Mouse (Mus musculus) intestine, postnatal 0 days (tissue): ENCODE results near the gene Olfr549. TPM values are rescaled to one million over a fixed set of nuclear protein-coding genes. Genes with fewer than 3 reads are reported as not detected.

Experiments used
- ATAC-seq: fragments of 200-750 bp; cut with Nextera tagmentation; 2 replicates; pipeline ENCODE4 v1.8.0; 2017; ENCODE audit warnings: mild to moderate bottlenecking, moderate TSS enrichment, moderate library complexity
- H3K27ac ChIP-seq: fragments of 300-500 bp; sonication (generic); 2 replicates; pipeline ENCODE4 v1.5.1; 2014; ENCODE audit warnings: mild to moderate bottlenecking, low read depth, low read length, moderate library complexity
- H3K27me3 ChIP-seq: fragments of 300-500 bp; sonication (generic); replicated peaks from 2 replicates; pipeline ENCODE4 v1.6.1; 2014; ENCODE audit warnings: low read length, mixed read lengths; ENCODE audit not compliant: control insufficient read depth, insufficient read depth
- H3K36me3 ChIP-seq: fragments of 300-500 bp; sonication (generic); 2 replicates; pipeline ENCODE4 v1.6.1; 2014; ENCODE audit warnings: mild to moderate bottlenecking, moderate library complexity; ENCODE audit not compliant: control insufficient read depth, insufficient read depth
- H3K4me1 ChIP-seq: fragments of 300-500 bp; sonication (generic); replicated peaks from 2 replicates; pipeline ENCODE4 v1.6.1; 2014; ENCODE audit warnings: antibody characterized with exemption, low read length, mixed read lengths; ENCODE audit not compliant: control insufficient read depth, insufficient read depth
- H3K4me2 ChIP-seq: fragments of 300-500 bp; sonication (generic); replicated peaks from 2 replicates; pipeline ENCODE4 v1.6.1; 2014; ENCODE audit warnings: low read depth, mild to moderate bottlenecking, moderate library complexity
- H3K4me3 ChIP-seq: fragments of 300-500 bp; sonication (generic); 2 replicates; pipeline ENCODE4 v1.5.1; 2014; ENCODE audit warnings: low read depth, low read length
- H3K9ac ChIP-seq: fragments of 300-500 bp; sonication (generic); 2 replicates; pipeline ENCODE4 v1.6.1; 2014; ENCODE audit warnings: mild to moderate bottlenecking, low read depth, low read length
- H3K9me3 ChIP-seq: fragments of 300-500 bp; sonication (generic); 2 replicates; pipeline ENCODE4 v1.6.1; 2016; ENCODE audit warnings: mixed run types; ENCODE audit not compliant: control insufficient read depth
- CTCF ChIP-seq: sonication (generic); IDR thresholded peaks from 2 replicates; pipeline ENCODE4 v1.5.1; 2016; ENCODE audit warnings: low read depth, mild to moderate bottlenecking, control low read depth, antibody characterized with exemption, moderate library complexity
- WGBS: fragments of 180-500 bp; shearing (Covaris S2); extraction: QIAGEN DNeasy Blood & Tissue Kit; methylation state at CpG from one replicate; pipeline ENCODE4 v1.1.7; 2014; 5-methylcytosine and 5-hydroxymethylcytosine counted together
- polyA plus RNA-seq: library from polyadenylated mRNA; unstranded; fragments of >200 nt; fragmentation: Nextera tagmentation; extraction: Ambion mirVana; gene quantifications from 2 replicates; pipeline ENCODE4 v1.2.1, GENCODE M21; 2015

Gene Olfr549
- polyA plus RNA-seq, 1 experiment from 2014 or later = not detected

DNA sequence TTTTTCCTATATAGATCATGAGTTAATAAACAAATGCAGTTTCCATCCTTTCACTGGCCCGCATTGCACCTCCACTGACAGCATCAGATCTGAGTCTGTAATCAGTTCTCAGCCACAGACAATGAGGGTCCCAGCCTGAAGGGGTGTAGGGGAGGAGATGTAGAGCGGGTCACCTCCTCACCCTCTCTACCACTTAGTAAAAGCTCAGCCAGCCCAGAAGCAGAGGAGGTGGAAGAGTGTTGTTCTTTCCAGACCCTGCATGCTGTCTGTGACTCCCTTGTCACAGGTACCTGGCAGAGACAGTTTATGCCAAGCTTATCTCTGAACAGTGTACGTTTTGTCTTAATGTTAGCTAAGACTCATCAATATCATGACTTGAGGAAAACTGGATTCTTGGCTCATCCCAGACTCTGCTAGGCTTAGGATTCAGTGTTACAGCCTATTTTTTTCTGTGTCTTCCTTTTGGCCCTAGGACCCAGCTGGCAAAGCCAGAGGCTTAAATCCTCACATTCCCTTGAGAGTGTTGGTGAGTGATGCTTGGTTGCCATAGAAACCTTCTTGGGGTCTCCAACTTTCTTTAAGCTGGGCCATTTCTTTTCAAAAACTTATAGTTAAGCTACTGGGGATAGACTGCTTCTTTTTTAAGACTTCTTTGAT is 23.6 kb downstream of the Olfr549 start:
- no peak for ATAC-seq
- no peaks in the 10 kb centered on the region for H3K9me3 ChIP-seq
- H3K9ac ChIP-seq = no peak overlapping the region
- H3K36me3 ChIP-seq = no peaks in the 10 kb centered on the region
- H3K4me2 ChIP-seq = no peak overlapping the region
- H3K4me3 ChIP-seq = no peak overlapping the region
- H3K27me3 ChIP-seq = no peaks in the 10 kb centered on the region
- 72% methylated on average over 3 of the region's 3 CpGs for WGBS
- H3K4me1 ChIP-seq = no peaks in the 10 kb centered on the region
- no peak overlapping the region for H3K27ac ChIP-seq
- no peak for TF ChIP-seq CTCF

DNA sequence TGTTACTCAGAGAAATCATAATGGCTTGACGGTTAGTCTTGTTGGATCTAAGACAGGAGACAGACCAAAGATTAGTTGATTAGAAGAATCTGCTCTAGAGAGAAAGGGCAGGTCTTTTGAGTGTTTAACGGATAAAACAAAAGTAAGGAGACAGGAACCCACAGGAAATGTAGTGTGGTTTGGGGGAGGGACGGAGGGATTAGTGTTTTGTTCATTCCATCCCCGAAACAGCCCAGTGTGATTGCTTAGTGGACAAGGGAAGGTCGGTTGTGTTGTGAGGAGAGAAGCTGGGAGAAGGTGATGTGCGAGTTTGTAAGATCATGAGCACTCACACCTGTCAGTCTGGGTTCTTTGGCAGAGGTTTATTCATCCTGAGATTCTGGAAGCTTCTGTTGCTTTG is 26.3 kb downstream of the Olfr549 start:
- H3K4me1 ChIP-seq = no peaks in the 10 kb centered on the region
- H3K9ac ChIP-seq = no peak overlapping the region
- H3K4me3 ChIP-seq = no peak overlapping the region
- 72% methylated on average over 6 of the region's 6 CpGs for WGBS
- H3K27me3 ChIP-seq = no peaks in the 10 kb centered on the region
- H3K4me2 ChIP-seq = no peak overlapping the region
- ATAC-seq = no peak
- no peak overlapping the region for H3K27ac ChIP-seq
- no peaks in the 10 kb centered on the region for H3K36me3 ChIP-seq
- no peaks in the 10 kb centered on the region for H3K9me3 ChIP-seq
- TF ChIP-seq CTCF = no peak

DNA sequence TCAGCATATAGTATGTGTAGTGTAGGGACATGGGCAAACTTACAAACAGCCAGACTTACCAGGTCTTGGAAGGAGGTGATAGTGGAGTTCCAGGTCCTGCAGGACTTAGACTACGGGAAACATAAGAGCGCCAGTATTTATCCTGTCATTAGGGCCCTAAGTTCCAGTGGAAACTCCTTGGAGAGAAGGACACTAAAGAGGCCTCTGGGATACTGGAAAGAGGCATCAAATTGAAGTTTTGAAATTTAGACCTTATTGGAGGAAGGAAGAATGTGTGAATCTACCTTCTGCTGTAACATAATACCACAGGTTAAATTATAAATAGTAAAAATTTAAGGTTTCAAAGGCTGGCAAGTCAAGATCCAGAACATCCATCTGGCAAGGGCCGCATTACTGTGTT is 42.1 kb downstream of the Olfr549 start, which contains the start of gene Olfr551:
Gene Olfr551, minus strand, starts transcription at position 101 of the 400 bp plus-strand sequence.
- WGBS = 88% methylated on average over 3 of the region's 3 CpGs
- H3K9ac ChIP-seq = no peak within 1 kb of the TSS
- H3K27me3 ChIP-seq = no peaks in the 10 kb centered on the region
- no peaks in the 10 kb centered on the region for H3K9me3 ChIP-seq
- H3K4me2 ChIP-seq = no peak within 1 kb of the TSS
- H3K27ac ChIP-seq = no peak within 1 kb of the TSS
- ATAC-seq = no peak
- no peaks in the 10 kb centered on the region for H3K36me3 ChIP-seq
- TF ChIP-seq CTCF = no peak
- no peaks in the 10 kb centered on the region for H3K4me1 ChIP-seq
- no peak within 1 kb of the TSS for H3K4me3 ChIP-seq

DNA sequence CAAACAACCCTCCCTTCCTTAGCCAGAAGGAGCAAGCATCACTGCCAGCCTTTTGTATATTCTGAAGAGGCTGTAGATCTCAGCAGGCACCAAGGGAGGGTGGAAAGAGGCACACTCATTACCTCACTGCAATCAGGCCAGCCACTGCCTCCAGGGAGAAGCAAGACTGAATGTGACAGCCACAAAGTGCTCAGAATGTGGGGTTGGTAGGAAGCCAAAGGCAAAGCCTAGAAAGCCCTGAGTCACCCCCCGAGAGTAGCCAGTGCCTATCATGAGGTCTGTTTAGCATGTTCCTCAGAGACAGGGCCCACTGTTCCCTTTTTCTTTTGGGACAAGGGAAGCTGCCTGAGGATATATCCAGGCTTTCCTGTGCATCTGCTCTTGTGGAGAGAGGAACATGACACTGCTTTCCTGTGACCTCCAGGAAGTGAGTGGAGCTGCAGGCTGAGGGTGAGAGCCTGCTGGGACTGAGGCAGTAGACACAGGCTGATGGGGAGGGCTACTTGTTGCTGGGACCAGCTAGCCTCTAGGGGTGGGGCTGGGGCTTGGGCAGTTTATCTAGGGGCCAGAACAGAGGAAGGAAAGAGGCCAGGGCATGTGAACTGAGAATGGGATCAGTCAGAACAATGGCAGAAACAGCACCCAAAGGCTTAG is 47.8 kb downstream of the Olfr549 start, which contains the start of gene Olfr552:
Gene Olfr552, plus strand, starts transcription at position 393 of the 654 bp plus-strand sequence.
- no peak for ATAC-seq
- 61% methylated on average over 1 of the region's 1 CpGs for WGBS
- Histone ChIP-seq H3K9me3 (no peaks in the 10 kb centered on the region), H3K9ac (no peak within 1 kb of the TSS), H3K36me3 (no peaks in the 10 kb centered on the region), H3K27ac (no peak within 1 kb of the TSS), H3K27me3 (no peaks in the 10 kb centered on the region), H3K4me1 (no peaks in the 10 kb centered on the region), H3K4me3 (no peak within 1 kb of the TSS), H3K4me2 (no peak within 1 kb of the TSS)
- TF ChIP-seq CTCF = no peak

Other genes with a start within 250 kb of the Olfr549 start
- gene Rrm1, start 108.2 kb upstream of the Olfr549 start, polyA plus RNA-seq = 22.7 and 23.4 TPM in 2 replicates
- gene Olfr543, start 68.2 kb upstream of the Olfr549 start, polyA plus RNA-seq = not detected in 2 replicates
- 0.04 TPM in 1 of 2 replicates, not detected in the other for gene Olfr544, start 61.6 kb upstream of the Olfr549 start, polyA plus RNA-seq
- gene Olfr545, start 50.3 kb upstream of the Olfr549 start, polyA plus RNA-seq = not detected in 2 replicates
- not detected in 2 replicates for gene Olfr547, start 15.1 kb upstream of the Olfr549 start, polyA plus RNA-seq
- not detected in 2 replicates for gene Olfr548-ps1, start 9.0 kb upstream of the Olfr549 start, polyA plus RNA-seq
- 0.48 and 0.66 TPM in 2 replicates for gene Trim21, start 15.6 kb downstream of the Olfr549 start, polyA plus RNA-seq
- gene Olfr550, start 21.6 kb downstream of the Olfr549 start, polyA plus RNA-seq = not detected in 2 replicates
- not detected in 2 replicates for gene Olfr551, start 42.0 kb downstream of the Olfr549 start, polyA plus RNA-seq
- gene Olfr552, start 47.9 kb downstream of the Olfr549 start, polyA plus RNA-seq = not detected in 2 replicates
- not detected in 2 replicates for gene Olfr553, start 68.3 kb downstream of the Olfr549 start, polyA plus RNA-seq
- gene Olfr554, start 88.6 kb downstream of the Olfr549 start, polyA plus RNA-seq = not detected in 2 replicates
- not detected in 2 replicates for gene Olfr555, start 109.0 kb downstream of the Olfr549 start, polyA plus RNA-seq
- gene Olfr556, start 115.0 kb downstream of the Olfr549 start, polyA plus RNA-seq = not detected in 2 replicates
- 3.6 and 4.3 TPM in 2 replicates for gene Trim68, start 137.5 kb downstream of the Olfr549 start, polyA plus RNA-seq
- gene Olfr557, start 146.0 kb downstream of the Olfr549 start, polyA plus RNA-seq = not detected in 2 replicates
- gene Olfr558, start 152.3 kb downstream of the Olfr549 start, polyA plus RNA-seq = 0.38 and 0.48 TPM in 2 replicates
- gene Olfr33, start 169.2 kb downstream of the Olfr549 start, polyA plus RNA-seq = not detected in 2 replicates
- not detected in 2 replicates for gene Olfr559, start 177.6 kb downstream of the Olfr549 start, polyA plus RNA-seq
- not detected in 2 replicates for gene Olfr560, start 209.5 kb downstream of the Olfr549 start, polyA plus RNA-seq
- gene Olfr78, start 209.6 kb downstream of the Olfr549 start, polyA plus RNA-seq = 0.12 and 0.23 TPM in 2 replicates
- gene Olfr561, start 221.4 kb downstream of the Olfr549 start, polyA plus RNA-seq = not detected in 2 replicates